Mouse (Mus musculus) heart, postnatal 14 days (tissue): ENCODE results near the gene Prr29. TPM values are rescaled to one million over a fixed set of nuclear protein-coding genes. Genes with fewer than 3 reads are reported as not detected.
A peak's percentile ranks its signal among the peaks of the same experiment; 100 is the strongest.

Experiments
- DNase-seq, 2 experiments: peaks; one replicate each; pipeline ENCODE4 v3.0.0; 2021 to 2022
- intact Hi-C: fragments of 180-260 bp; cut with DNase I; formaldehyde crosslinking; loops from one replicate; pipeline ENCODE4 v1.15.1; 2025
- total RNA-seq, 2 experiments: library from RNA; stranded (reverse); gene quantifications; 2 replicates each; pipeline ENCODE4 v1.2.3; 2021

Prr29 gene
- total RNA-seq, 2 experiments from 2014 or later, result 1.0 to 1.7 TPM

DNA sequence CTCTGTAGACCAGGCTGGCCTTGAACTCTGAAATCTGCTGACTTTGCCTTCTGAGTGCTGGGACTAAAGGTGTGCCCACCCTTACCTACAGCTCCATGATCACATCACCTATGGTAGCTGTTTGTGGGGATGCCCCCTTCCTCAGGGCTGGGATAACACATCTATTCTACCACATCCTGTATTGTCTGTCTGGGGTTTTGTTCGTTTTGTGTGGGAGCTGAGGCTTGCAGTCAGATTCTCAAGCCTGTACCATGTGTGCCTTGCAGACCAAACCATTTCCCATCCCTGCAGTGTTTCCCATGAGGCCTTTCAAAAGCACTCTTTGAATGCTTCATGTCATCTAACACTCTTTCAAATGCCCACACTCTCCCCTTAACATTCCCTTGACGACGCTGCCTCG lies 13.3 kb upstream of the Prr29 start:
- intact Hi-C loops, result no loop called here
- DNase-seq, result no peak

DNA sequence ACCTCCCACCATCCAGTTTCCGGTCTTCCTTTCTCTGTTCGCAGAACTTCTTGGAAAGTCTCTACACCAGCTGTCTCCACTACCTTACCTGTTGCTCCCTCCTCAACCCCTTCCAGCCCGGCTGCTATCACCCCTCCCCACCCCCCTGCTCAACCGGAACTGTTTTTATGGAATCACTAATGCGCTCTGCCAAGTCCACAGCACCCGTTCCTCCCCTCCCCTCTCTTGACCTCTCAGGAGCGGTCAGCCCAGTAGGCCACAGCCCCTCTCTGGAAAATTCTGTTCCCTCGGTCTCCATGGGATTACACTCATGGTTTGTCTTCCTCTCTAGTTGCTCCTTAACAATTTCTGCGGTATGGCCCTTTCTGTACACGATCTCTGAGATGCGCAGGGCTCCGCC lies 12.1 kb upstream of the Prr29 start, which contains the start of gene Scn4a:
Gene Scn4a (minus strand): TSS at position 101 of the 400 bp plus-strand sequence.
- intact Hi-C loops, result no loop called here
- DNase-seq, result no peak

DNA sequence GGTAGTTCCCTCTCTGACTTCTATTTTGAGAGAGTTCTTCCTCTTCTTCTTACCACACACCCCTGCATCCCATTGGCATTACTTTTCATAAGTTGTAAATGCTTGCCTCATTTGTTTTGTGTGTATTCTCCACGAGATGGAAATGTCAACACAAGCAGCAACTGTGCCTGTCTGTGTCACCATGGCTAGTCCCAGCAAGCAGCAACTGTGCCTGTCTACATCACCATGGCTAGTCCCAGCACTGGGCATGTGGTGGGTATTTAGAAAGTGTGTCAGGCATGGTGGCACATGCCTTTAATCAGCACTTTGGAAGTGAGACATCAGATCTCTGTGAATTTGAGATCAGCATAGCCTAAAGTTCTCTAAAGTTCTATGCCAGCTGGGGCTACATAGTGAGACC lies 11.1 kb upstream of the Prr29 start:
- DNase-seq, result no peak
- intact Hi-C loops, result loop anchor here (2.0 kb wide), 1 partner anchor 15 kb away; no protein-coding TSS in a partner anchor

DNA sequence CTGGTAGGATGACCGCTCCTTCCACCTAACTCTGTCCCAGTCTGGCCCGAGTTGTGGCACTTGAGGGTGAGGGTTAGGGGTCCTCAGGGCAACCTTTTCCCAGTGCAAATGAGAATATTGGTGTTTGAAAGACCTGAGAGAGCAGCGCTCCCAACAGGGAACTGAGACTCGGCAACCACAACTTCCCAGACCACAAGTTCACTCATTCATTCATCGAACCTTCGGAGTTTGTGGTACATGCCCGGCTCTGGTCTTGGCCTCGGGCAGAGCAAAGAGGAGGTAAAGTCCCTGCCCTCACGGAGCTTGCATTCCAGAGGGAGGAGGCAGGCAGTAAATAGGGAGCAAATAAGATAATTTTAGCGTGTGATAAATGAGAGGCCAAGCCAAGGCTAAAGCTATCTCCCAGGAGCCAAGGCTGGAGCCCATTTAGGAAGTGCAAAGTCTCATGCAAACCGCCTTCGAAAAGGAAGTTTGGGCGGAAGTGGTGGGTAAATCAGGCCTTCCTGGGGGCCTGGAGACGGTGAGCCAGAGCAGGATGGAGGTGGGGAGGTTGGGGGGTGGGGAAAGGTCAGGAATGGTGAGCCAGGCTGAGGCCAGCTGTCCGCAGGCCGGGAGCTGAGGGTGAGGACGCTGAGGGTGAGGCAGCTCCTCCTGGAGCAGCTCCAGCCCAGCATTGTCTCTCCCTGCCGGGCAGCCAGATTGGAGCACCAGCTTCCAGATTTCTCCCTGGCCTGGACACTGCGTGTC lies 9.7 kb upstream of the Prr29 start:
- no peak for DNase-seq

DNA sequence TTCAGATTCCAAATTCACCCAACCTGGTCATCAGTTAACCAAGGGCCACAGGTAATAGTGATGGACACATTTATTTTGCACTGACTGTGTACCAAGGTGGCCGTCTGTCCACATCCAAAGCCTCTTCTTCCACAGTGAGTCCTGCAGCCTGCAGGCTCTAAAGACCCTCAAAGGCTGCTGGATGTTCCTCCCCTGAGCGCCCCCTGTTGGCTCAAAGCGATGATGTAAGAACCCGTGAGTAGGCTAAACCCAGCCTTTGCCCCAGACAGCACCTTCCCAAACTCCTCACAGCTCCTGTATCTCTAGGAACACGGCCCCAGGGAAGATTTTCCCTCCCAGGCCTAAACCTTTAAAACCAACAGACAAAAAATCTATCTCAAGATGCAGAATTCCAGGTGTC lies 5.9 kb upstream of the Prr29 start:
- no peak for DNase-seq

More for the DNA sequence above, 9.7 kb upstream of the Prr29 start:
- intact Hi-C loops, result loop anchor here (2.0 kb wide), 1 partner anchor 17 kb away; no protein-coding TSS in a partner anchor

DNA sequence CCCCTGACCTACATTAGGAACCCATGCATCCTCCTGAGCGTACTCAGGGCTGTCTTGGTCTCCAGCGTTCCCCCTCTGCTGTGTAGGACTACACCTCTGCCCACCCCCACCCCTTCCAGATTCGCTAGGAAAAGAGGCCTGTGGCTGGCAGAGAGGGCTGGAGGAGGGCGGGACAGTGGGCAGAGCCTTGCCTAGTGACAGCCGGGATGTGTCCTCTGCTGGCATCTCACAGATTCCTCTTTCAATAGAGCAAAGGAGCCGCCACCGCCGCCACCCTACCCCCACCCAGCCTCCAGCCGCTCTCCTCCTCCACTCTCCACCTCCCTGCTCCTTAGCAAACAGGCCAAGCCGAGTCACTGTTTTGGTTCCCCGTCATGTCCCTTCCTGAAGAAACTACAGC lies 560 bp upstream of the Prr29 start:
- DNase-seq, result peak; percentile 33 to 53
- intact Hi-C loops, result no loop called here

More for the DNA sequence above, 5.9 kb upstream of the Prr29 start:
- intact Hi-C loops, result no loop called here

DNA sequence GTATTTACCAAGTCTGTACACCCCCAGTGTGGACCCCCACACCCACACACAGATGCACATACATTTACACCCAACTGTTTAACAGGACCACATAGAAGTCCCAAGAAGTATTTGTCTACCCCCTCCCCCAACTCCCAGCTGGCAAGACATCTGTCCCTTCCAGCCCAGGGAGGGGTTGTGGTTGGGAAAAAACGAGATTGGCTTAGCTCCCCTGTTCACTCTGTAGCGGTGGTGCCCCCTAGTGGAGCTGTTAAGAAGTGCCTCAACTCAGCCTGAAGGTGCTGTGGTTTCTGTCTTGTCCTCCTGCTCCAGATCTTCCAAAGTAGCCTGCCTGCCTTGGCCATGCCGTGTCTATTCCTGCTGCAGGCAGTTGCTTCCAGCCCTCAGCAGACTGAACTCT lies 1.0 kb downstream of the Prr29 start:
- peak; percentile 85 to 92 for DNase-seq
- intact Hi-C loops, result loop anchor here (1.0 to 2.0 kb wide), 3 partner anchors 26 to 65 kb away; partner anchors contain the start of gene Gh

DNA sequence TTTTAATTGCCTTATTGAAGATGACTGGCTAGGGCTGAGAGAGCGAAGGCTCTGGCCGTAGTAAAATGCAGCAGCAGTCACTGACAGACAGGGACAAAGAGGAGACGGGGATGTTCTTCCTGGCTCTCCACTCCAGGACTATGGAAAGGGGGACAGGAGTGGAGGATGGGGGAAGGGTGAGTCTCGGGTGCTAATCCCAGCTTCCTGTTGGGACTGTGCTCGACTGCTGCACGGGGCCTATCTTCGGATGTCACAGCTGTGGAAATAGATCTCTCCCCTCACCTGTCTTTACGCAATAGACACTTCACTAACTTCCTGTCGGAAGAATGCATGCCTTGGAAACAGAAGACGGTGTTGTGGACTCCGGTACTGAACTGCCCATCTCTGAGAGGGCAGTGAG lies 8.7 kb downstream of the Prr29 start:
- intact Hi-C loops, result no loop called here
- no peak for DNase-seq

DNA sequence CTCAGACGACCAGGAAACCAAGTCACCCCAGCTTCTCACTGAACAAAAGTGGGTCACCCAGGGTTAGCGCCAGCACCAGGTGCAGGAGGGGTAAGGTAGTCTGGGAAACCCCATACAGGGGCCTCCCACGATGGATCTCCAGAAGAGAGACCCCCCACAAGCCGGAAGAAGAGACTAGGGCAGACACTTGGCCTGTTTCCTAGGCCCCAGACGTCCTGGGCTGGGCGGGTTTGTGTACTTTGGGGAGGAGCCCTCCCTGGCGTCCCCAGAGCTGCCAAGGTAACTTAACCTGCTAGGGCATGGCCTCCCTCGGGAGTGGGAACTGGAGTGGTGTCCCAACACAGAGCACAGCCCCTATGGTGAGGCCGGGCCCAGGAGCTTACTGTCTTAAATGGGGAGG lies 9.3 kb downstream of the Prr29 start:
- DNase-seq, result no peak
- intact Hi-C loops, result no loop called here

DNA sequence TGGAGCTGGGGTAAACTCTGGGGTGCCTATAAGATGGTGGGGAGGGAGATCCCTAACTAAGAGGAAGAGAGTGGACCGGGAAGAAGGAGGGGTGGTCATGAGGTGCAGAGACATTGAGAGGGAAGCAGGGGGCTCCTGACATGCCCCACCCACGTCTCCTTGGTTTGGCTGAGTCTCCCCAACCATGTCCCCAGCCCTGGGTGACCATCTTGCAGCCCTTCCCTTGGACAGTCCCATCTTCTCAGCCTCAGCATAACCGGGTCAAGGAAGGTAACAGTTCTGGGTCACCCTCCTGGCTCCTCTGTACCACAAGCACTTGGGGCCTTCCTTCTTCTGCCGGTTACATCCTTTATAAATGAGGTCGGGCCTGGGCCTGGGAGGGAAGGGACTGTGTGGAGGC lies 9.7 kb downstream of the Prr29 start:
- no peak for DNase-seq
- intact Hi-C loops, result no loop called here

DNA sequence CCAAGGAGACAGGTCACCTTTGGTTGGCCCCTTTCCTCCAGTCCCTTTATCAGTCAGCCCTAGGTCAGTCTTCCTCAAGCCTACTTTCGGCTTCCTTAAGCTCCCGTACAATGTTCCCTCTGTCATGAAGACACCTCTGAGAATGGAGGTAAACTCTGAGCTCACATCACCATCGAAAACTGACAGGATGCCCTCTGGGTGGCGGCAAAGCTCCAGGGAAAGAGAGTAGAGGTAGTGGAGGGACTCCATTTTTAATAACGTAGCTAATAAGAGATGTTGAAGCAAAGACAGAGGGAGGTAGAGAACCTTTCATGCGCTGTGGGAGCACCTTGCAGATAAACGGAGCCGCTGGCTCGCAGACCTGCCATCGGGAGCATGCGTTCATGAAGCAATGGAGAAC lies 15.7 kb downstream of the Prr29 start:
- intact Hi-C loops, result no loop called here
- no peak for DNase-seq

DNA sequence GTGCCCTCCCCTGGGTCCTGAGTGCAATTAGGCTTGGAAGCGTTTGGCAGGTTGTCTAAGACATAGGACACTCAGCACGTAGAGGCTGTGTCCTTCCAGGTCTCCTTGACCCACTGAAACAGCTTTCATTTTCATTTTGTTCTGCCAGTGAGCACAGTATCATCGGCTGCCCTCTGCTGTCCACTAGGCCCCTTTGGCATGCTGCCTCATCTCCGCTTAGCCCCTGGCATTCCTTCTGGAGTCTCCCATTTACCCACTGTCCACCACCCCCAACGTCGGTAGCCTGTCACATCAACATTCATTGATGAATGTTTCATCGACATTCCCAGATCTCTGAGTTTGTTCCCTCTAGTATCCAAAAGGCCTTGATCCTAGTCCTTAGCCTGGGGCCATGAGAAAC lies 16.6 kb downstream of the Prr29 start:
- intact Hi-C loops, result no loop called here
- DNase-seq, result peak; percentile 44 to 46

DNA sequence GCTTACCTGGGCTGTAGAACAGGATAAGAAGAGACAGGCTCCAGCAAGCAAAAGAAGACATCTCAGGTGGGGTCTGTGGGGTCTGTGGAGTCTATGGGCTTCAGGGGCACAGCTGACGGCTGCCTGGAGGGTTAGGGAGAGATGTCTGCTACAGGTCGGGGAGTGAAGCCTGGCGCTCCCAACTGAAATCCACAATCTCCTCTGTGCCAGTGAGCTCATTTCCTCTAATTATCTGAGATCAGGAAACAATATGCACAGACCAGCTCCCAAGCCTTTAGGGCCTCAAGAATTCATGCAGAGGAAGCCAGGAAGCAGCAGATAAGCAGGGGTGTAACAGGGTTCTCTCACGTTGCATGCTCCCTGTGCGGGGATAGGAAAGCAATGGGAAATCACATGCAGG lies 17.2 kb downstream of the Prr29 start:
- peak; percentile 34 to 36 for DNase-seq
- intact Hi-C loops, result no loop called here

DNA sequence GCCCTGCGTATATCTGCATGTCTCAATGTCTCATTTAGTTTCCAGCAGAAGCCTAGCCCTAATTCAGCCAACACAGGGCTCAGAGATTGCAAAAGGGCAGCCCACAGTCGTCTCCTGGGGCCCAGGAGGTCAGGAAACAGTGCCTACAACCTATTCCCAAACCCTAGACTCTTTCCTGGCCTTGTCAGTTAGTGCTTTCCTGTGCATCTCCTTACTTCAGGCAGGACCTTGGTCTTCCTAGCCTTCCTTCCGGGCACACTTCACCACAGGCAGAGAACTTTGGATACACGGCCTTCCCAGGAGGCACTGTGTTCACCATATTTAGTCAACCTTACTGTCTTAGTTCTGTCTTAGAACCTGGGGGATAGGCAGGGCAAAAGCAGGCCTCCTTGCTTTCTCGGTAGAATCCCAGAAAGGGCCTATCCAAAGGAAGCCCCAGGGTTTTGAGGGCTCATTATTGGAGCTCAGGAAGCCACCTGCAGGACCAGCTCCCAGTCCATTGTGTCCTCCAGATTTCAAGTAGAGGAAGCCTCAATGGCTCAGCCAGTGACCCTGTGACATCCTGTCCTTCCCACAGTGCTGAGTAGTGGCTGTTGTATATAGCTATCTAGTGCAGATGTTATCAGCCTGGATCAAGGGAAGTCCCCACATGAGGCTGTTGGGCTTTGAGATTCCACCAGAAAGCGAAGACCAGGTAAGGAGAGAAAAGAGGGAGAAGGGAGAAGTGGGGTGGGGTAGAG lies 17.9 kb downstream of the Prr29 start:
- intact Hi-C loops, result no loop called here
- no peak for DNase-seq

DNA sequence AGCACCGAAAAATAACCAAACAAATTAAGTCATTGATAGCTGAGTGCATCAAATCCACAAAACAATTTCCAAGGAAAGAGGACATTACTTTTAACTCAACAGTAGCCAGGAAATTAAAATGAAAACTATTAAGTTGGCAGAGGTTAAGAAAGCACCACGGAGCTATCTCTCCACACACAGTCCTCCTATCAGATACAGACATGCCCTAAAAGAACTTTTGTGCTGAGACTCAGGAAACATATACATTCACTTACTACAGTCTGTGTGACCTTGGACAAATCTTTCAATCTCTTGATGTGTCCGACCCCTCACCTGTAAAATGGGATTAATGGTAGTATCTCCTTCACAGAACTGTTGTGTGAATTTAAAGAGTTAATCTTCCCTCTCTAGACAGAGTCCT lies 21.1 kb downstream of the Prr29 start:
- no peak for DNase-seq
- intact Hi-C loops, result no loop called here

DNA sequence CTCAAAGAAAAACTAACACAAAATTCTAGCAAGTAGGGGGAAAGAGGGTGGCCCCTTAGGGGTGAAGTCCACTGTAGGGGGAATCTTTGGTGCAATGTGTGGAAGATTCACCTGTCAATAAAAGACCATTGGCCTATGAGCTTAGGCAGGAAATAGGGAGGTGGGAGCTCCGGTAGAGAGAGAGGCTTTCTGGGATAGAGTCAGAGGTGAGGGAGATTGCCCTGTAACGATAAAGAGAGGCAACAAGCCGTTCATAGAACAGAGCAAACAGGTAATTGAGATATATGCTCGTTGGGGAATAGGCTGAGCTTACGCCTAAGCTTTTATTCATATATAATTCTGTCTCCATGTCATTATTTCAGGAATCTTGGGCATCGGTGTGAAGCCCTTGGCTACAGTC lies 21.7 kb downstream of the Prr29 start:
- intact Hi-C loops, result no loop called here
- no peak for DNase-seq

DNA sequence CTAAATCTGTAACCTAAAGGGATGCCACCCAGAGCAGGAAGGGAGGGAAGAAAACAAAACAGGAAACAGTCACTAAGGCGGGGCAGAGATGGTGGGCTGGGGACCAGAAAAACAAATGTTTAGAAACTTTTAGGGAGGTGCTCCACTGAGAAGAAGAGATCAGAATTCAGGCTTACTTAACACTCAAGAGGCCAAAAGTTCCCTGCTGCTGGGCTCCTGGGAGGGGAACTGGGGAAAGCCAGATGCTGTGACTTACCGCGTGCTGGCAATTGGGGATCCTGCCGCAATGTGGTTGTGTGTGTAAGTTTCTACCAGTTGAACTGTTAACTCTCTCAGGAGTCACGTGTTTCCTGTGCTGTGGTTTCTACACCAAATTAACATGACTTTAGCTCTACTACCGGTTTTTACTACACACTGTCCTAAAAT lies 22.5 kb downstream of the Prr29 start, which contains the start of gene Icam2:
Gene Icam2 (minus strand): TSS at position 285 of the 426 bp plus-strand sequence.
- intact Hi-C loops, result no loop called here
- DNase-seq, result no peak

DNA sequence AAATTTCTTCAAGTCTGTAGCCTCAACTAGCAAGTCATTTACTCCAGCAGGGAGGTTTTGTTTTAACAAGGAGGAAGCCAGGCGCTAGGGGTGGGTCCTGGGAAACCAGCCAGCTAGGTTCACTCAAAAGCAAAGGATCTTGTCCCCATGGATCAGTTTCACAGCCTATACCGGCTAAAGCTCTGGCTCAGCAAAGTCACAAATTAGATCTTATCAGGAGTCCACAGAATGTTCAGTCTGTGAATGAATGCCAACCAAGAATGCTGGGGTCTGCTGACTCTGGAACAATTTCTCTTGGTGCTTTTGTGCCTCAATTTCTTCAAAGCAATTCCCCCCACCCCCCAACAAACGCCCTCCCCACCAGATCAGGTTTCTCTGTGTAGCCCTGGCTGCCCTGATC lies 24.3 kb downstream of the Prr29 start:
- intact Hi-C loops, result no loop called here
- no peak for DNase-seq

DNA sequence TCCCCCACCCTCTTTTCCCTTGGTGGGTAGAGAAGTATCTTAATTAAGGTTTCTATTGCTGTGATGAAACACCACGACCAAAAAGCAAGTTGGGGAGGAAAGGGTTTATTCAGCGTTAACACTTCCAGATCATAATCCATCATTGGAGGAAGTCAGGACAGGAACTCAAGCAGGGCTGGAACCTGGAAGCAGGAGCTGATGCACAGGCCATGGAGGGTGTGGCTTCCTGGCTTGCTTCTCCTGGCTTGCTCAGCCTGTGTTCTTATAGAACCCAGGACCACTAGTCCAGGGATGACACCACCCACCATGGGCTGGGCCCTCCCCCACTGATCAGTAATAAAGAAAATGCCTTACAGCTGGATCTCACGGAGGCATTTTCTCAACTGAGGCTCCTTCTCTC lies 25.5 kb downstream of the Prr29 start:
- intact Hi-C loops, result no loop called here
- no peak for DNase-seq

DNA sequence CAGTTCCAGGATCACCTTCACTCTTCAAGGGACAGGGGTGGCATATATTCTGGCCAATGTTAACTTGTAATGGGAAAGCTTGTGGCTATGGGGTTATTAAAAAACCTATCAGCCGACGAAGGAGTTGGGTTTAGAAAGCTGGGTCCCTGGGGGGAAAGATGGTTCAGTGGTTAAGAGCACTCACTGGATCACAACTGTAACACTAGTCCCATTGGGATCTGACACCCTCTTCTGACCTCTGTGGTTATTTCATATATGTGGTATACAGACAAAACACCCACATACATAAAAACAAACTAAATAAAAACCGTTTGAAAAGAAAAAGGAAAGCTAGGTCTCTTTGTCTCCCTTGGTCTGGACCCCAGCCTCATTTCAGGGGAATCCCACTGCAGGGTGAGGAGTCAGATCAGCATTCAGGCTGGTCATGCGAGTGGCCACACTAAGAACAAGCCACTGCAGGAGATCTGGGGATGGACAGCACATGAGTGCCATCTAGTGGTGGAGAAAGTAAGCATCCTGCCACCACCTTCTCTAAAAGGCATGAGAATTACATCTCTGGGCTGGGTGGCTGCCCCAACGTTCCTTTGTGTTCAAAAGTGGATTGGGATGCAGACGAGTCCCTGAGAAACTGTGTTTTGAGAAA lies 26.4 kb downstream of the Prr29 start:
- intact Hi-C loops, result loop anchor here (1.0 to 2.0 kb wide), 3 partner anchors 25 to 89 kb away; no protein-coding TSS in a partner anchor
- DNase-seq, result peak; percentile 67 to 82
